Mouse (Mus musculus): ENCODE results near the gene Add3. TPM values are rescaled to one million over a fixed set of nuclear protein-coding genes. Genes with fewer than 3 reads are reported as not detected.

The Add3 gene
- total RNA-seq, 2 experiments from 2014 or later, result 10.1 to 26.4 TPM

- ATAC-seq (replicated peaks; ENCODE audit: low FRiP score, poor library complexity, severe bottlenecking), result 0 out of 2 replicates have a peak, but pooled peaks have one; percentile 1
These were observed 119.3 kb downstream of the Add3 start for GRCm38 (mm10) chr19:53259541-53259940.

- no peak for ATAC-seq (replicated peaks; ENCODE audit: low FRiP score, poor library complexity, severe bottlenecking)
These were observed 120.0 kb downstream of the Add3 start for GRCm38 (mm10) chr19:53260261-53260660.

GRCm38 (mm10) chr19:53260828-53261227 is 120.6 kb downstream of the Add3 start:
- ATAC-seq (replicated peaks; ENCODE audit: low FRiP score, poor library complexity, severe bottlenecking), result no peak

- no peak for ATAC-seq (replicated peaks; ENCODE audit: low FRiP score, poor library complexity, severe bottlenecking)
These were observed 121.8 kb downstream of the Add3 start for GRCm38 (mm10) chr19:53262061-53262460.

GRCm38 (mm10) chr19:53263859-53264733 is 123.9 kb downstream of the Add3 start:
- ATAC-seq (replicated peaks; ENCODE audit: low FRiP score, poor library complexity, severe bottlenecking), result no peak

- ATAC-seq (replicated peaks; ENCODE audit: low FRiP score, poor library complexity, severe bottlenecking), result no peak
These were observed 124.8 kb downstream of the Add3 start for GRCm38 (mm10) chr19:53264821-53265727.

GRCm38 (mm10) chr19:53267305-53267704 is 127.1 kb downstream of the Add3 start:
- no peak for ATAC-seq (replicated peaks; ENCODE audit: low FRiP score, poor library complexity, severe bottlenecking)

GRCm38 (mm10) chr19:53273055-53273722 is 132.9 kb downstream of the Add3 start:
- ATAC-seq (replicated peaks; ENCODE audit: low FRiP score, poor library complexity, severe bottlenecking), result no peak

- ATAC-seq (replicated peaks; ENCODE audit: low FRiP score, poor library complexity, severe bottlenecking), result no peak
These were observed 133.7 kb downstream of the Add3 start for GRCm38 (mm10) chr19:53273781-53274428.

GRCm38 (mm10) chr19:53275204-53275603 is 135.0 kb downstream of the Add3 start:
- no peak for ATAC-seq (replicated peaks; ENCODE audit: low FRiP score, poor library complexity, severe bottlenecking)

GRCm38 (mm10) chr19:53276902-53277707 is 136.9 kb downstream of the Add3 start:
- ATAC-seq (replicated peaks; ENCODE audit: low FRiP score, poor library complexity, severe bottlenecking), result no peak

- no peak for ATAC-seq (replicated peaks; ENCODE audit: low FRiP score, poor library complexity, severe bottlenecking)
These were observed 138.5 kb downstream of the Add3 start for GRCm38 (mm10) chr19:53278491-53279415.

- ATAC-seq (replicated peaks; ENCODE audit: low FRiP score, poor library complexity, severe bottlenecking), result no peak
These were observed 140.0 kb downstream of the Add3 start for GRCm38 (mm10) chr19:53280254-53280653.

- ATAC-seq (replicated peaks; ENCODE audit: low FRiP score, poor library complexity, severe bottlenecking), result no peak
These were observed 142.3 kb downstream of the Add3 start for GRCm38 (mm10) chr19:53282571-53282970.

GRCm38 (mm10) chr19:53283742-53284141 is 143.5 kb downstream of the Add3 start:
- no peak for ATAC-seq (replicated peaks; ENCODE audit: low FRiP score, poor library complexity, severe bottlenecking)

- ATAC-seq (replicated peaks; ENCODE audit: low FRiP score, poor library complexity, severe bottlenecking), result 0 out of 2 replicates have a peak, but pooled peaks have one; percentile 45
These were observed 144.3 kb downstream of the Add3 start for GRCm38 (mm10) chr19:53284268-53285208.
